Mouse (Mus musculus): Measurements from ENCODE around the gene Akr1b10. TPM values are rescaled to one million over a fixed set of nuclear protein-coding genes. Genes with fewer than 3 reads are reported as not detected.
"Not testable (repeated sequence)": the region's sequence is repeated elsewhere in the genome, so short reads cannot be mapped to it uniquely, and the experiment has no call there.

Akr1b10 gene
- total RNA-seq (2021) = 10 to 100 TPM; 26.7 to 26.9 TPM
- long read RNA-seq, experiment 1, transcript Akr1b10-201 (10 exons, 1,371 nt) = major isoform, 9 of 9 reads
- long read RNA-seq, experiment 1, partial matches to known transcripts = 0 of 9 reads
- long read RNA-seq, experiment 1, other reads (novel, unspliced or antisense) = 0 of 9 reads
- long read RNA-seq, experiment 2, transcript Akr1b10-201 (10 exons, 1,371 nt) = major isoform, 20 of 24 reads
- long read RNA-seq, experiment 2, partial matches to known transcripts = 0 of 24 reads
- long read RNA-seq, experiment 2, other reads (novel, unspliced or antisense) = 1 of 24 reads

DNA sequence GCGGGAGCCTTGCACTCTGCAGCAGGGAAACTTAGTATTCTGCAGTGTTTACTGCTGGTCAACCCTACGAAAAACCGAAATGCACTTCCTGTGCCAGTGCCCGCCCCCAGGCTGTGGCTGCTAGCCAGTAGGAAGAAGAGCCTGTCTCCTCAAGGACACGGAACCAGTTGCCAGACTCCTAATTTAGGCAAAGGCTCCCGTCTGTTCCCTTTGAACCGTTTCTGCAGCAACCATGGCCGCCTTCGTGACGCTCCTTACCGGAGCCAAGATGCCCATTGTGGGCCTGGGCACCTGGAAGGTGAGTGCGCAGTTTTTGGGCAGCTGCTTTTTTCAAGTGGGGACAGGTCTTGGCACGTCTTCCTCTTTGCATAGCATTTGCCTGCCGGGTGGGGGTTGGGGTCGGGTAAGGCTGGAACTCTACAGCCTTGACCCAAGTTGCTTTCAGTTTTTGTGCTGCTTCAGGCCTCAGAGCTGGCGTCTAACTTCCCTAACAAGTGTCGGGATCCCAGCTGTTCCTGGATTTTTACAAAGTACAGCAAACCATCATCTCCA is at the start of gene Akr1b10:
Gene Akr1b10 (plus strand): TSS at position 109 of the 552 bp plus-strand sequence.
- TF ChIP-seq CTCF (conservative IDR thresholded peaks at IDR 0.05) = no peak
- DNase-seq (ENCODE audit: low spot score in 2 of 2) = peak; percentile 68 to 82
- peak within 1 kb of the TSS; percentile 59 for H3K4me3 ChIP-seq
- peak within 1 kb of the TSS; percentile 90 for H3K27ac ChIP-seq

DNA sequence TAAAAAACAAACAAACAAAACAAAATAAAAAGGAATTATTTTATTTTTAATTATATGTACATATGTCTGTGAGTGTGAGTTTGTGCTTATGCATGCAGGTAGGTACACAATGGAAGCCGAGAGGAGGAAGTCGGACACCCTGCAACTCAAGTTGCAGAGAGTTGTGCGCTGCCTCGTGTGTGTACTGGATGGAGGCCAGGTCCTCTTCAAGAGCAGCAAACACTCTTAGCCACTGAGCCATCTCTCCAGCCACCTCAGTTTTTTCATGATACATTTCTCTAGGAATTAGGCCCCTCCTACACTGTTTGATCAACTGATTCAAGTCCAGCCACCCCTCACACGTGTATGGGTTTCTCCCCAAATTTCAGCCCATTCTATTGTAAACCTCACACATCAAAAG is 49.3 kb upstream of the Akr1b10 start:
- no peak for DNase-seq (ENCODE audit: low spot score in 2 of 2)
- TF ChIP-seq CTCF (conservative IDR thresholded peaks at IDR 0.05) = no peak
- Histone ChIP-seq H3K4me3 (no peak overlapping the region), H3K27ac (no peak overlapping the region)

DNA sequence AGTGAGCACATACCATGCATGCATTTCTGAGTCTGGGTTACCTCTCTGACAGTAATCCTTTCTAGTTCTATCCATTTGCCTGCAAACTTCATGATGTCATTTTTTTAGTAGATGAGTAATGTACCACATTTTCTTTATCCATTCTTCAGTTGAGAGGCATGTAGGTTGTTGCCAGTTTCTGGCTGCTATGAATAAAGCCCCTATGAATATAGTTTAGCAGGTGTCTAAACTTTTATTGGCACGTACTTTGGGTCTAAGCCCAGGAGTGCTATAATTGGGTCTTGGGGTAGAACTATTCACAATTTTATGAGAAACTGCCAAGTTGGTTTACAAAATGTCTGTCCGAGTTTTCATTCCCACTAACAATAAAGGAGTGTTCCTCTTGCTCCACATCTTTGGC is 46.2 kb upstream of the Akr1b10 start:
- no peak for TF ChIP-seq CTCF (conservative IDR thresholded peaks at IDR 0.05)
- DNase-seq (ENCODE audit: low spot score in 2 of 2) = no peak
- Histone ChIP-seq H3K27ac (no peak overlapping the region), H3K4me3 (no peak overlapping the region)

DNA sequence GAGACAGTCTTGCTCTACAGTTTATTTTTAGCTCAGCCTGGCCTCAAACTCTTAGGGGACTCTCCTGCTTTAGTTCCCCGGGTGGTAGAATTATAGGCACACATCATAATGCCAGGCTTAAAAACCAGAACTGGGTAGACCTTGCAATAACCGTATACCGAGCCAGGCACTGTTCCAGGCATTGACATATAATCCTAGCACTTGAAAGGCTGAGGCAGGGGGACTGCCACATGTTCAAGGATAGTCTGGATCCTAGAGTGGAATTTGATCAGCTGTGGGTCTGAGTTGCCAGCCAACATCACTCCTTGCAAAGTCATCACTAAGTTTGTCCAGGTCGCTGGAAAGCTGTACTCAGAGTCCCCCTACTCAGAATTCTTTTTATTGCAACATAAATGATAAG is 42.0 kb upstream of the Akr1b10 start:
- no peak for DNase-seq (ENCODE audit: low spot score in 2 of 2)
- no peak for TF ChIP-seq CTCF (conservative IDR thresholded peaks at IDR 0.05)
- H3K4me3 ChIP-seq = no peak overlapping the region
- H3K27ac ChIP-seq = no peak overlapping the region

DNA sequence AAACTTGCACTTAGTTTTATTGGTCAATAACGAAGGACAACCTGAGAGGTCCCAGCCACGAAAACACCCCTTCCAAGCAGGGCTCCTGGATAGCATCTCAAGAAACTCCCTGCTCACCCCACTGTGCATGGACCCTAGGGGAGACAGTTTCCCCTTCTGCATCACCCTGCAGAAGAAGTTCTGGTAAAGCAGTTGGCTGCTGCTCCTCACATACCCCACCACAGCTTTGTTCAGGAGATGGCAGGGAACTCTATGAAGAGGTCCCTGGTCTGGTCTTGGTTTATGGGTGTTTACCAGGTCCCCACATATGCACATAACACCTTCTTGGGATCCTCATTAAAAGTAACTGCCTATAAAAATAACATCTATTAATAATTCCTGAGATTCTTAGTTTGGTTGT is 41.5 kb upstream of the Akr1b10 start:
- TF ChIP-seq CTCF (conservative IDR thresholded peaks at IDR 0.05) = no peak

DNA sequence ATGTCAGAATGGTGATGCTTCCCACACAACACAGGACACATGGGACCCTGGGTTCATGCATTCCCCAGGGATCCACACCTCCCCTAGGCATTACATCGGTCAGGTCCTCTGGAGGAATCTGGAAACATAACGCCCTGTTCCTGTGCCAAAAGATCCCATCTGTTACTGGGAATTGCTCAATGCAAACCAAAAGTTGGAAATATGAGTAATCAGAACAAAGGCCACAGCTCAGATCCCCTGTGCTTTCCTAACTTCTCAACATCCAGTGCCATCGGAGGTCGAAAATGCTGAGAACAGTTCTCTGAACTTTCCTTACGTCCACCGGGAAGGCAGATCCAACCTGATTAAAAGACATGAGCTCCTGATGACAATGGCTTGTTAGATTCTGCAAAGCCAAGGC is 40.6 kb upstream of the Akr1b10 start:
- peak in 1 of 2 experiments; percentile 18 for DNase-seq (ENCODE audit: low spot score in 2 of 2)
- Histone ChIP-seq H3K4me3 (no peak overlapping the region), H3K27ac (no peak overlapping the region)
- no peak for TF ChIP-seq CTCF (conservative IDR thresholded peaks at IDR 0.05)

More for the DNA sequence above, 41.5 kb upstream of the Akr1b10 start:
- no peak overlapping the region for H3K27ac ChIP-seq
- H3K4me3 ChIP-seq = no peak overlapping the region
- DNase-seq (ENCODE audit: low spot score in 2 of 2) = no peak

DNA sequence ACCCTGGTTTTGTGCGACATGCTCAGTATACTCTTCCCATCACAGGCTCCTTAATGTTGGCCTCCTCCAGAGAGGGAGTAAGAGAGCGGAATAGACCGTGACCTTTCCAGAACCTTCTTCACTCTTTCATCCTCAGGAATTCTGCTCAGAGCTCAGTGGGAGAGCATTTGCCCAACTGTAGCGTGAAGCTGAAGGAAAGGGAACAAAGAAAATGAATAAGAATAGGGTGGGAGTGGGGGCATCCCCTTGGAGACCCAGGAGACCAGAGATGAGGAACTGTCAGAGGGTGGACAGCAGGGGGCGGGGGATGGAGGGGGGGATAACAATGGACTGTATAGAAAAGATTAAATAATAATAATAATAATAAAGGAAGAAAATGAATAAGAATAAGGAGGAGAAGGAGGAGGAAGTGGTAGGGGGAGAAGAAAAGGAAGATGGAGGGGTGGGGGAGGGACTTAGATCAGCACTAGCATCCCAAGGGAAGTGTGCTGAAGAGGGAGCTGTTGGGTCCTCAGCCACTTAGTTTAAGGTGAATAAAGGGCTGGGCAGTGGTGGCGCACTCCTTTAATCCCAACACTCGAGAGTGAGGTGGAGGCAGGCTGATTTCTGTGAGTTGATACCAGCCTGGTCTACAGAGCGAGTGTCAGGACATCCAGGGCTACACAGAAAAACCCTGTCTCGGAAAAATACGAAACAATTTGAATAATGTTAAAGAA is 39.7 kb upstream of the Akr1b10 start:
- no peak for DNase-seq (ENCODE audit: low spot score in 2 of 2)
- Histone ChIP-seq H3K27ac (no peak overlapping the region), H3K4me3 (no peak overlapping the region)
- TF ChIP-seq CTCF (conservative IDR thresholded peaks at IDR 0.05) = no peak

DNA sequence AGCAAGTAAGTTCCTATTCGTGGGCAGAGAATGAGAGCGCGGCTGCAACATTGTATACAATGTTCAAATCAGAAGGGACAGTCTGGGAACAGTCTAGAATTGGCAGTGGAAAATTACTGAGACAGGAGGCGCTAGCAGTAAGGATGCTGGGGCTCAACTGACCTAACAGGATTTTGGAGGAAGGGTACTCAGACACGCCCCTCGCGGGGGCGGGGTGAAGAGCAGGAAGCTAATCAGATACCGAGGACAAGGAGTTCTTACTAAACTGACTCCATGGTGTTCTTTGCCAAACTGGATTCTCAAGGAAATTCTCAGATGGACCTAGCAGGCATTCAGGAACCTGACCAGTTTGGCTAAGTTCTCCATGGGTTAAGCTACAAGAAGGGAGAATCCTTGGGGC is 39.1 kb upstream of the Akr1b10 start:
- no peak for TF ChIP-seq CTCF (conservative IDR thresholded peaks at IDR 0.05)
- DNase-seq (ENCODE audit: low spot score in 2 of 2) = no peak

DNA sequence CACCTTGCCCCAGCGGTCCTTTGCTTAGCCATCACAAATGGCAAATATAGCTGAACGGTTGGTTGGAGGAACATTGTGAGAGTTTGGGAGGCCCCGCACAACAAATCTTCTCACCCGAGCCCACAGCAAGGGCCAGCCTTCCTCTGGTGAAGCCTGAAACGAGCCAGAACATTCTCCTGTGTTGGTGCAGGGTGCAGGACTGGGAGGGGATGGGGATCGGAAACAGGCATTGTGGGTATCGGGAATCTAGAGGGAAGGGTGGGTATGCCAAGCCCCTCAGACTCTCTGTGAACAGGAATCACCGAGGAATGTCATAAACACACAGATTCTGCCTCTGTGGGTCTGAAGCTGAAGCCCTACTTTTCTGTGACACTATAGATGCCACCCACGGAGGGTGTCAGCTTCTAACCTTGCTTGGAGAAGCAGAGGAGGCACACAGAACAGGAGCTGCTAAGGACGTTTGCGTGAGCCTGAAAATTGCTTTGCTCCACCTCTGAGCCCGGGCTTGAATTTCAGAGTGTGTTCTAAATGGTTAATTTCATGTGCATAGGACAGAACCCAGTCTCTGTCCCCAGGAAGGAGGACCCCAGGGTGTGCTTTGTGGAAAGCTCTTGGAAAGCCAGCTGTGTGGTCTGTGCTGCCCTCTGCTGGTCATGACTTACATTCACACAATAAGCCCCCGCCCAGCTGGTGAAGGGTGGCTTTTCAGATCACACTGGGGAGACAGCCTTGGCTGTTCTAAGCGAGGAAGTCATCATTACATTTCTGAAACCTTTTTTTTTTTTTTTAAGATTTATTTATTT is 37.7 kb upstream of the Akr1b10 start:
- no peak overlapping the region for H3K27ac ChIP-seq
- DNase-seq (ENCODE audit: low spot score in 2 of 2) = peak; percentile 73 to 80
- H3K4me3 ChIP-seq = no peak overlapping the region
- peak; percentile 96 for TF ChIP-seq CTCF (conservative IDR thresholded peaks at IDR 0.05)

More for the DNA sequence above, 39.1 kb upstream of the Akr1b10 start:
- Histone ChIP-seq H3K27ac (no peak overlapping the region), H3K4me3 (no peak overlapping the region)

DNA sequence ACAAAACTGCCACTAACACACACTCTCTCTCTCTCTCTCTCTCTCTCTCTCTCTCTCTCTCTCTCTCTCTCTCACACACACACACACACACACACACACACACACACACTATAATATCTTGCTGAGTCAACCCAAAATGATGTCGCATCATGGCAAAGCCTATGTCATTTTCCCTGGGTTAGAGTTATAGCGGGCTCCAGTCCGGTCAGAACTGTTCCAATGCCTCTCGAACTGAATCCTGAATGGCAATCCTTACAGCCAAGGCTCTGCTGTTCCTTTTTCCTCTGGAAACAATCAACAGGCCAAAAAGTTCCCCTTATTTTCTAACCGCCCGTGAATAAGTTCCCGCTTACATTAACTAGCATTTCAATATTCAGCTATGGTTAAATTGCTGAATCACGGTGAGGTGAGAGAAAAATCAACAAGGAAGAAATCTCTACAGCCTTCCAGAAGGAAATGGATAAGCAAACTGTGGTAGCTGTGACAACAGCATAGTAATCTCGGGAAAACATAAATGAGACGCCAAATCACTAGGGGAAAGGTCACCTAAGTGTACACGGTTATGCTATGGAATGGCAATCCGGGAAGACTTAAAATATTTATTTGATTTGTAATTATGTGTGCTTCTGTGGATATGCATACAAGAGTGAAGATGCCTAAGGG is 33.9 kb upstream of the Akr1b10 start:
- no peak for DNase-seq (ENCODE audit: low spot score in 2 of 2)
- H3K27ac ChIP-seq = no peak overlapping the region
- TF ChIP-seq CTCF (conservative IDR thresholded peaks at IDR 0.05) = no peak
- no peak overlapping the region for H3K4me3 ChIP-seq

DNA sequence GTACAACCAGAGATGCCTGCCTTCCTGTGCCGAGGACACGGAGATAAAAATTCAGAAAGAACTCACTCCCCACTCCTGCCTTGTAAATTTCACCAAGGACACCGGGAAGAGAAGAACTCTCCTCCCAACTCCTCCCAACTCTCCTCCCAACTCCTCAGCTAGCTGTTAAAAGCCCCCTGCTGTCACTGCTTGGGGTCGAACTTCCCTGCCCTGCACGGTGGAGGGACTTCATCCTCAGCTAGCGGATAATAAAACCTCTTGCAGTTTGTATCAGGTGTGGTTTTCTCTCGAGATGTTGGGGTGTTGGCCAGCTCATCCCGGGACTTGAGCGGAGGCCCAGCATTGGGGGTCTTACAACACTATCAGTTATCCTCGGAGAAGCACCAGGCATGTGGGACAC is 32.5 kb upstream of the Akr1b10 start:
- DNase-seq (ENCODE audit: low spot score in 2 of 2); H3K4me3 ChIP-seq; H3K27ac ChIP-seq: not testable (repeated sequence)

DNA sequence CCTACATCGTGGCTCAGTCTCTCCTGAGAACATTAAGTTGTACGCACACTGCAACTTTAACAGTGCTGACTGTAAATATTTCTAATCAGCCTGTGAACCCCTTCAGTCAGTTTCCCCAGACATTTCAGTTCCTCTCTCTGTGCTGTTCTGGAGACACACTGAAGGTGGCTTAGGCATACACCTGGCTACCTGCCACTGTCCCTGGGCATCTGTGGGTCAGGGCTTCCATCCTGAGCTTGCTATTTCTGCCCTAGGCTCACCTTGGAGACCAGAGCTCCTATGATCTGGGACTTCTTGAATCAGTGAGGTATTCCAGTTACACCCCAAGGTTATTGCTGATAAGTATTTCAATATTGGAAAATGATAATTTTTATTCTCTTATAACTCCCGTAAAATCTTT is 31.6 kb upstream of the Akr1b10 start:
- no peak overlapping the region for H3K4me3 ChIP-seq
- TF ChIP-seq CTCF (conservative IDR thresholded peaks at IDR 0.05) = no peak

More for the DNA sequence above, 31.6 kb upstream of the Akr1b10 start:
- no peak for DNase-seq (ENCODE audit: low spot score in 2 of 2)
- no peak overlapping the region for H3K27ac ChIP-seq

Data from layer of hippocampus, adult 2 months (tissue).